Mouse (Mus musculus): Measurements from ENCODE around the gene Zfand3. TPM values are rescaled to one million over a fixed set of nuclear protein-coding genes. Genes with fewer than 3 reads are reported as not detected.

The Zfand3 gene
- polyA plus RNA-seq, 1 experiment from 2014 or later: 49.3 TPM

DNA sequence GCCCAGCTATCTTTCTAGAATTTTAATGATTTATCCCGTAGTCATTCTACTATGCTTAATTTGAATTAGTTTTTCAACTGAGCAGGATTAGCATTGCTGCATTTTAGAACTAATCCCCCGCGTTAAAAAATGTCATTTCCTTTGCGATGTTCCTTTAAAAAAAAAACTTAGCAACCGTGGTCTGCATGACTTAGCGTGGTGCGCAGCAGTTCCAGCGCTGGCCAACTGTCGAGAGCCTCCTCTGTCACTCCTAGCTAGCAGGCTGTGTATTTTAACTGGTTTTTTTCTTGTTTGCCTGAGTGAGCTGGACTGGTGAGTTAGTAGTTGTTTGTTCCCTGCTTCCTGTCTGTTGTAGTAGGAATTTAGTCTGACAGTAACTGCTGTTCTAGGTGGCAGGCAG is 48.9 kb downstream of the Zfand3 start:
- Histone ChIP-seq H3K4me3 (no peak overlapping the region), H3K27me3 (no peaks in the 10 kb centered on the region), H3K36me3 (no peaks in the 10 kb centered on the region), H3K9ac (no peak overlapping the region), H3K27ac (no peak overlapping the region), H3K4me2 (no peak overlapping the region), H3K4me1 (replicated peaks) (peaks cover 32% of the 10 kb centered on the region), H3K9me3 (replicated peaks) (no peaks in the 10 kb centered on the region)
- 66% methylated on average over 9 of the region's 9 CpGs for WGBS
- ATAC-seq (replicated peaks; ENCODE audit: insufficient number of reproducible peaks, insufficient read depth, low FRiP score, low read depth): no peak

GRCm38 (mm10) chr17:30053871-30054270 is 49.3 kb downstream of the Zfand3 start:
- Histone ChIP-seq H3K4me2 (no peak overlapping the region), H3K27me3 (no peaks in the 10 kb centered on the region), H3K9me3 (replicated peaks) (no peaks in the 10 kb centered on the region), H3K9ac (no peak overlapping the region), H3K4me3 (no peak overlapping the region), H3K27ac (no peak overlapping the region), H3K36me3 (no peaks in the 10 kb centered on the region), H3K4me1 (replicated peaks) (peaks cover 36% of the 10 kb centered on the region)
- 76% methylated on average over 2 of the region's 2 CpGs for WGBS
- ATAC-seq (replicated peaks; ENCODE audit: insufficient number of reproducible peaks, insufficient read depth, low FRiP score, low read depth): no peak

- Histone ChIP-seq H3K27me3 (no peaks in the 10 kb centered on the region), H3K4me3 (no peak overlapping the region), H3K4me2 (no peak overlapping the region), H3K4me1 (replicated peaks) (peaks cover 44% of the 10 kb centered on the region), H3K9ac (no peak overlapping the region), H3K9me3 (replicated peaks) (no peaks in the 10 kb centered on the region), H3K36me3 (no peaks in the 10 kb centered on the region), H3K27ac (no peak overlapping the region)
- WGBS: 82% methylated on average over 5 of the region's 5 CpGs
- ATAC-seq (replicated peaks; ENCODE audit: insufficient number of reproducible peaks, insufficient read depth, low FRiP score, low read depth): no peak
Observed at GRCm38 (mm10) chr17:30056226-30056625, 51.7 kb downstream of the Zfand3 start.

DNA sequence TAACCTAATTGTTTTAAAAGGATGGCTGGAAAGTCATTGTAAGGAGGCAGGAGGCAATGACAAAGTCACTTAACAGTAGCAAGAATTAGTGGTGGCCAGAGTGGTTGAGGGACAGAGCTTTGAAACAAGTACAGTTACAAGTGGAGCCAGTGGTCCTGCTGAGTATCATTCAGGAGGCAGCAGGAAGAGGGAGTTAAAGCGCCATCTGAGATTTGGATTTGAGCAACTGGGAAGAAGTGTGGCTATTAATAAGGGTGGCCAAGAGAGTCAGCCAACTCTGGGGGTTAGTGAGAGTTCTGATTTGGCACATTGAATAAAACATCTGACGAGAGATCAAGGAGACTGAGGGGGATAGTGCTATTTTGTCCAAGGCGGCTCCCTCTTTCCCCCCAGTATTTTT is 54.1 kb downstream of the Zfand3 start:
- Histone ChIP-seq H3K27ac (peak overlapping the region; percentile 30), H3K4me1 (replicated peaks) (peaks cover 24% of the 10 kb centered on the region), H3K9ac (no peak overlapping the region), H3K9me3 (replicated peaks) (no peaks in the 10 kb centered on the region), H3K4me2 (no peak overlapping the region), H3K27me3 (no peaks in the 10 kb centered on the region), H3K36me3 (no peaks in the 10 kb centered on the region), H3K4me3 (no peak overlapping the region)
- 45% methylated on average over 3 of the region's 3 CpGs for WGBS
- no peak for ATAC-seq (replicated peaks; ENCODE audit: insufficient number of reproducible peaks, insufficient read depth, low FRiP score, low read depth)

GRCm38 (mm10) chr17:30059066-30059465 is 54.5 kb downstream of the Zfand3 start:
- Histone ChIP-seq H3K4me1 (replicated peaks) (peaks cover 26% of the 10 kb centered on the region), H3K9ac (no peak overlapping the region), H3K36me3 (no peaks in the 10 kb centered on the region), H3K27me3 (no peaks in the 10 kb centered on the region), H3K27ac (peak overlapping the region; percentile 30; the same call in 1 of the 2 replicates), H3K4me2 (no peak overlapping the region), H3K9me3 (replicated peaks) (no peaks in the 10 kb centered on the region), H3K4me3 (no peak overlapping the region)
- ATAC-seq (replicated peaks; ENCODE audit: insufficient number of reproducible peaks, insufficient read depth, low FRiP score, low read depth): no peak
- WGBS: 42% methylated on average over 5 of the region's 5 CpGs

GRCm38 (mm10) chr17:30061100-30061837 is 56.7 kb downstream of the Zfand3 start:
- Histone ChIP-seq H3K4me1 (replicated peaks) (peaks cover 26% of the 10 kb centered on the region), H3K27ac (no peak overlapping the region), H3K27me3 (no peaks in the 10 kb centered on the region), H3K4me2 (no peak overlapping the region), H3K9ac (no peak overlapping the region), H3K4me3 (no peak overlapping the region), H3K9me3 (replicated peaks) (no peaks in the 10 kb centered on the region), H3K36me3 (no peaks in the 10 kb centered on the region)
- 80% methylated on average over 8 of the region's 8 CpGs for WGBS
- no peak for ATAC-seq (replicated peaks; ENCODE audit: insufficient number of reproducible peaks, insufficient read depth, low FRiP score, low read depth)

DNA sequence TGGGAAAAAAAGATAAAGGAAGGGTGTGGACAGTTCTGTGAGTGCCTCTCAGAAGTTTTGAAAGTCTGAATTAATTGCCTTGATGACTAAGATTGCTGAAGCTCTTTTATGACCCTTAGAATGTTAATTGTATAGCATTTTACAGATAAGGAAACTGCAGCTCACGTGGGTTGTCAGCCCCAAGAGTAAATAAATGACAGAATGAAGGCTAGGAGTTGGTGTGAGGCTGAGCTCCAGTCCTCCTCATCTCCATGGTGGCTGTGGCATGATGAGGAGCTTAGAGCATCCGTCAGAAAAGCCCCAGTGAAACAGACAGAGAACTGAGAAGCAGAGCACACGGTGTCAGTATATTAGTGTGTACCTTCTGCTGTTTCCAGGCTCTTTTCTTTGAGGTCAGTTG is 59.3 kb downstream of the Zfand3 start:
- Histone ChIP-seq H3K27ac (no peak overlapping the region), H3K4me1 (replicated peaks) (peaks cover 15% of the 10 kb centered on the region), H3K36me3 (no peaks in the 10 kb centered on the region; the same call in 1 of the 2 replicates), H3K9ac (no peak overlapping the region), H3K27me3 (no peaks in the 10 kb centered on the region), H3K4me2 (no peak overlapping the region), H3K4me3 (no peak overlapping the region), H3K9me3 (replicated peaks) (no peaks in the 10 kb centered on the region)
- ATAC-seq (replicated peaks; ENCODE audit: insufficient number of reproducible peaks, insufficient read depth, low FRiP score, low read depth): no peak
- WGBS: 35% methylated on average over 3 of the region's 3 CpGs

DNA sequence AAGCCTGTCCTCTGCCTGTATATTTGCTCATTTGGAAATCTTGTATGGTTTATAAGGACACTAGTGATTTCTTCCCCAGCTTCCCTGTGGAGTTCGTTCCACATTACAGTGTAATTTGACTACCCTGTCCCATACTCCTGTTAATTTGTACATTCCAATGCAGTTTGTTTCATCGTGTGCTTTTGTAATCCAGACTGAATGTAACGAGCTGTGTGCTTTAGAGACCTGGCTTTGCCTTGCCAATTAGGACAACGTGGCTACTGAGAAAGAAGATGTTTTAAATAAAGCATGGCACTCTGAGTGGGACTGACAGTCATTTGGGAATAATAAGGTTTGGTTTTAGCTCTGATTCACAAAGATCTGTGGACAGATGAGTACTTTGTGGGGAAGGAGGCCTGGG is 60.2 kb downstream of the Zfand3 start:
- Histone ChIP-seq H3K27ac (no peak overlapping the region), H3K36me3 (no peaks in the 10 kb centered on the region; the same call in 1 of the 2 replicates), H3K4me3 (no peak overlapping the region), H3K4me2 (no peak overlapping the region), H3K4me1 (replicated peaks) (peaks cover 8% of the 10 kb centered on the region), H3K9me3 (replicated peaks) (no peaks in the 10 kb centered on the region), H3K27me3 (no peaks in the 10 kb centered on the region), H3K9ac (no peak overlapping the region)
- WGBS: 65% methylated on average over 4 of the region's 4 CpGs
- ATAC-seq (replicated peaks; ENCODE audit: insufficient number of reproducible peaks, insufficient read depth, low FRiP score, low read depth): no peak

DNA sequence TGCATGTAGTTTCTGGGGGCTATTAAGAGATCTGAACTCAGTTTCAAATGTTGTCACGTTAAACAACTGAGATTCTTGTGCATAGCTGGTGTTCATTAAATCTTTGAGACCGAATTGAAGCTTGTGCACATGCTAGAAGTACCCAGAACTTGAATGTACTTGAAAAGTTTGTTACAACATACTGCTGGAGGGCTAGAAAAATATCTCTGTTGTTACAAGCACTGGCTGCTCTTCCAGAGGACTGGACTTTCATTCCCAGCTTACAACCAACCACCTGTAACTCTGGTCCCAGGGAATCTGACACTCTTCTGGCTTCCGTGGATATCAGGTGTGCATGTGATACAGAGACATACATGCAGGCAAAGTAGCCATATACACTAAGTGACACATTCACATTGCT is 65.2 kb downstream of the Zfand3 start:
- no peak overlapping the region for H3K4me3 ChIP-seq
- no peaks in the 10 kb centered on the region for H3K27me3 ChIP-seq
- peaks cover 19% of the 10 kb centered on the region for H3K4me1 ChIP-seq (replicated peaks)
- H3K27ac ChIP-seq: no peak overlapping the region
- no peak for ATAC-seq (replicated peaks; ENCODE audit: insufficient number of reproducible peaks, insufficient read depth, low FRiP score, low read depth)
- 81% methylated on average over 3 of the region's 3 CpGs for WGBS
- no peak overlapping the region for H3K9ac ChIP-seq
- H3K36me3 ChIP-seq: no peaks in the 10 kb centered on the region; the same call in 1 of the 2 replicates
- H3K4me2 ChIP-seq: no peak overlapping the region
- H3K9me3 ChIP-seq (replicated peaks): no peaks in the 10 kb centered on the region

- no peak overlapping the region for H3K4me3 ChIP-seq
- no peaks in the 10 kb centered on the region for H3K27me3 ChIP-seq
- H3K4me2 ChIP-seq: no peak overlapping the region
- H3K9me3 ChIP-seq (replicated peaks): no peaks in the 10 kb centered on the region
- 56% methylated on average over 5 of the region's 5 CpGs for WGBS
- no peak overlapping the region for H3K27ac ChIP-seq
- H3K4me1 ChIP-seq (replicated peaks): peaks cover 27% of the 10 kb centered on the region
- no peaks in the 10 kb centered on the region; the same call in 1 of the 2 replicates for H3K36me3 ChIP-seq
- no peak overlapping the region for H3K9ac ChIP-seq
- ATAC-seq (replicated peaks; ENCODE audit: insufficient number of reproducible peaks, insufficient read depth, low FRiP score, low read depth): no peak
Observed at GRCm38 (mm10) chr17:30070631-30071030, 66.1 kb downstream of the Zfand3 start.

DNA sequence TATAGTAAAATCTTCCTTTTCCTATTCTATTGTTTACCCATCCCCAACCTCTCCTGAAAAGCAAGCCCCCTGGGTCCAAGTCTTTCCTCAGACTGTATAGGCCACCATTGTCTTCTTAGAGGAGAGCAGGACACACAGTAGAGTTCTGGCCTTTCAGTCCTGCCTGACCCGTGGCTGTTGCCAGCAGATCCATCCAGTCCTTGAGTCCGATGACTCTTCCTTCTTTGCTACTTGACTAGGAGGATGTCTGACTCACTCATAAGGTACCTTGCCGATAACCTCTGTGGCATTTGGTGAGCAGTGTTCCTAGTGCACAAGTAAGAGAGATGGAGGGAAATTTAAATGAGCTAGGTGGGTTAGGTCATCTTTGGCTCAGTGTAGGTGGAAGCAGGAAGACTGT is 68.1 kb downstream of the Zfand3 start:
- Histone ChIP-seq H3K4me1 (replicated peaks) (peaks cover 36% of the 10 kb centered on the region), H3K9me3 (replicated peaks) (no peaks in the 10 kb centered on the region), H3K9ac (no peak overlapping the region), H3K4me3 (no peak overlapping the region), H3K36me3 (no peaks in the 10 kb centered on the region; the same call in 1 of the 2 replicates), H3K27me3 (no peaks in the 10 kb centered on the region), H3K27ac (no peak overlapping the region), H3K4me2 (no peak overlapping the region)
- WGBS: 72% methylated on average over 3 of the region's 3 CpGs
- ATAC-seq (replicated peaks; ENCODE audit: insufficient number of reproducible peaks, insufficient read depth, low FRiP score, low read depth): no peak

GRCm38 (mm10) chr17:30075896-30076295 is 71.4 kb downstream of the Zfand3 start:
- H3K4me2 ChIP-seq: no peak overlapping the region
- H3K27ac ChIP-seq: no peak overlapping the region; the same call in 1 of the 2 replicates
- no peaks in the 10 kb centered on the region for H3K36me3 ChIP-seq
- no peak overlapping the region for H3K4me3 ChIP-seq
- WGBS: 58% methylated on average over 5 of the region's 5 CpGs
- H3K27me3 ChIP-seq: no peaks in the 10 kb centered on the region
- H3K9ac ChIP-seq: no peak overlapping the region
- H3K9me3 ChIP-seq (replicated peaks): no peaks in the 10 kb centered on the region
- peaks cover 39% of the 10 kb centered on the region for H3K4me1 ChIP-seq (replicated peaks)
- ATAC-seq (replicated peaks; ENCODE audit: insufficient number of reproducible peaks, insufficient read depth, low FRiP score, low read depth): no peak
